Mouse (Mus musculus) left cerebral cortex, adult 8-10 months (tissue): ENCODE data around the gene Zfp583. TPM values are rescaled to one million over a fixed set of nuclear protein-coding genes. Genes with fewer than 3 reads are reported as not detected.
A peak's percentile ranks its signal among the peaks of the same experiment; 100 is the strongest.
"Not testable (repeated sequence)": the region's sequence is repeated elsewhere in the genome, so short reads cannot be mapped to it uniquely, and the experiment has no call there.

ENCODE experiments used
- DNase-seq, 2 experiments: peaks; one replicate each; pipeline ENCODE4 v3.0.0; 2022; ENCODE audit warnings: low spot score in 2 of 2
- total RNA-seq, 4 experiments: library from RNA; stranded (reverse); gene quantifications; 2 replicates each; pipeline ENCODE4 v1.2.4; 2022

Zfp583 gene
- total RNA-seq: 10 to 100 TPM in 1 of 4 experiments, 1 to 10 TPM in 3; 9.3 to 10.0 (median 9.6) TPM

GRCm38 (mm10) chr7:6331233-6331956 is at the start of gene Zfp583:
TSS of gene Zfp583 (minus strand) at chr7:6331285.
- peak; percentile 72 to 81 for DNase-seq

- peak in 1 of 2 experiments; percentile 86 for DNase-seq
These were observed 47.4 kb upstream of the Zfp583 start for GRCm38 (mm10) chr7:6378441-6378840.

GRCm38 (mm10) chr7:6372993-6373392 is 41.9 kb upstream of the Zfp583 start:
- DNase-seq: no peak

- no peak for DNase-seq
These were observed 38.4 kb upstream of the Zfp583 start for GRCm38 (mm10) chr7:6369460-6369859.

GRCm38 (mm10) chr7:6368146-6368545 is 37.1 kb upstream of the Zfp583 start:
- DNase-seq: not testable (repeated sequence)

GRCm38 (mm10) chr7:6367185-6367584 is 36.1 kb upstream of the Zfp583 start:
- no peak for DNase-seq

- DNase-seq: no peak
These were observed 33.7 kb upstream of the Zfp583 start for GRCm38 (mm10) chr7:6364761-6365160.

GRCm38 (mm10) chr7:6363047-6363488 is 32.0 kb upstream of the Zfp583 start, which contains the start of gene Zfp78:
TSS of gene Zfp78 (plus strand) at chr7:6363280.
- DNase-seq: peak in 1 of 2 experiments; percentile 88

GRCm38 (mm10) chr7:6362268-6363046 is 31.4 kb upstream of the Zfp583 start:
- peak; percentile 82 to 99 for DNase-seq

- DNase-seq: no peak
These were observed 30.7 kb upstream of the Zfp583 start for GRCm38 (mm10) chr7:6361756-6362155.

- DNase-seq: no peak
These were observed 29.5 kb upstream of the Zfp583 start for GRCm38 (mm10) chr7:6360477-6361060.

- no peak for DNase-seq
These were observed 28.0 kb upstream of the Zfp583 start for GRCm38 (mm10) chr7:6358937-6359590.

GRCm38 (mm10) chr7:6358121-6358520 is 27.0 kb upstream of the Zfp583 start:
- DNase-seq: no peak

- DNase-seq: no peak
These were observed 13.0 kb upstream of the Zfp583 start for GRCm38 (mm10) chr7:6344124-6344523.

GRCm38 (mm10) chr7:6343501-6344071 is 12.5 kb upstream of the Zfp583 start, which contains the start of gene Gm3854:
TSS of gene Gm3854 (plus strand) at chr7:6343759.
- peak; percentile 74 to 77 for DNase-seq

- no peak for DNase-seq
These were observed 8.8 kb upstream of the Zfp583 start for GRCm38 (mm10) chr7:6339865-6340264.

- peak in 1 of 2 experiments; percentile 28 for DNase-seq
These were observed 440 bp downstream of the Zfp583 start for GRCm38 (mm10) chr7:6330458-6331232.

GRCm38 (mm10) chr7:6300796-6301195 is 30.3 kb downstream of the Zfp583 start:
- not testable (repeated sequence) for DNase-seq

- DNase-seq: not testable (repeated sequence)
These were observed 40.0 kb downstream of the Zfp583 start for GRCm38 (mm10) chr7:6291121-6291520.

- DNase-seq: peak in 1 of 2 experiments; percentile 26
These were observed 44.1 kb downstream of the Zfp583 start for GRCm38 (mm10) chr7:6286921-6287531.
